ENCODE assay signal across 8 mouse cellular contexts in the genomic region with DNA sequence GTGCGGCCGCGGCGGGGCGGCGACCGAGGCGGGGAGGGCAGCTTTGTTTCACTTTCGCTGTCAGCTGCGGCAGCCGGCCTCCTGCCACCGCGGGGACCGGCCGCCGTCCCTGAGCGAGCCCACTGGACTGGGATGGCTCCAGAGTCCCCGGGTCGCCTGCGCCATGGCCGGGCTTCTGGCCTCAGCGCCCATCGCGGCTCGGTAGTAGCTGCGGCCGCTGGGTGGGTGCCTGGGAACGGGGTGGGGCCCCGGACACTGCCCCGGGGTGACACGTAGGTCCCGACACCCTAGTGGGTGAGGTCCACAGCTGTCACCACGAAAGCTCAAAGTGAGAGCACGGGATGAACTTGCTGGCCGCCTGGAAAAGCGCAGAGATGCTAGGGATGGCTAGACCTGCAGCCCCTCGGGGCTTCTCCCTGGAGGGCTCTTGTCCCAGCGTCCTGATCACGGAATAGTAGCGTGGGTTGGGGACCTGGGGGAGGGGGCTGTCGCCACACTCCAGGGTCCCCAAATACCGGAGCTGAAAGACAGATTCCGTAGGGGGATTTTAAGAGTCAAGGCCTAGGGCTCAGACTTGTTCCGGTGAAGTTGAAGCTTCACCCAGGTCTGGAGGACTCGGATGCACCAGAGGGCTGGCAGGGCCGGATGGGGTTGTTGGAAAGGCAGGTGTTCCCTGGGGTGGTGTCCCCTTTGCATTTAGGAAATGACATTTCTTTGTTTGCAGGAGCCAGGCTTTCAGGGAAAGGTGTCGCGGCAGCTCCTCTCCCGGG. TPM values are rescaled to one million over a fixed set of nuclear protein-coding genes. Genes with fewer than 3 reads are reported as not detected.
DNase-seq lines count a peak whose midpoint lies in the region; ATAC-seq and TF ChIP-seq lines count a peak whose summit lies in the region.

No protein-coding gene starts in this region.

- DNase-seq in layer of hippocampus, postnatal 10 days (ENCODE audit: low spot score in 2 of 2): peak; percentile 53 to 59
- DNase-seq in layer of hippocampus, adult 8-10 months (ENCODE audit: low spot score in 2 of 2): no peak
- DNase-seq in MEL-GATA-1-ER (ENCODE audit: extremely low read depth, low read depth): peak; percentile 30
- peak; percentile 60 to 78 for DNase-seq in heart, adult 9 months (ENCODE audit: low spot score in 2 of 2)
- peak; percentile 46 to 53 for DNase-seq in thymus, postnatal 10 days (ENCODE audit: low spot score in 2 of 2)

- peak overlapping the region; percentile 97 for H3K27ac ChIP-seq in cortical plate, adult 2 months (ENCODE audit: insufficient read depth, low read length)
- H3K27ac ChIP-seq in kidney, embryonic 16.5 days (ENCODE audit: low read length): peak overlapping the region; percentile 92
- H3K27ac ChIP-seq in midbrain, embryonic 13.5 days: peak overlapping the region; percentile 90

- peak overlapping the region; percentile 83 for H3K9ac ChIP-seq in kidney, embryonic 16.5 days (replicated peaks; ENCODE audit: low read length)
- peak overlapping the region; percentile 97 for H3K9ac ChIP-seq in midbrain, embryonic 13.5 days (replicated peaks)

- H3K4me2 ChIP-seq in kidney, embryonic 16.5 days (replicated peaks; ENCODE audit: low read depth, low read length): peak overlapping the region; percentile 86
- H3K4me2 ChIP-seq in midbrain, embryonic 13.5 days (replicated peaks): peak overlapping the region; percentile 93

- H3K4me3 ChIP-seq in cortical plate, adult 2 months (ENCODE audit: insufficient read depth, low read length): peak overlapping the region; percentile 99
- peak overlapping the region; percentile 79 for H3K4me3 ChIP-seq in kidney, embryonic 16.5 days (ENCODE audit: low read length)
- H3K4me3 ChIP-seq in midbrain, embryonic 13.5 days (replicated peaks): peak overlapping the region; percentile 83

- no peak for TF ChIP-seq CTCF in cortical plate, adult 2 months (IDR thresholded peaks at IDR 0.05; ENCODE audit: extremely low read depth, insufficient read depth, low read length)

- no peaks in the 10 kb centered on the region for H3K27me3 ChIP-seq in kidney, embryonic 16.5 days (ENCODE audit: insufficient read depth, low read length)
- H3K27me3 ChIP-seq in midbrain, embryonic 13.5 days: no peaks in the 10 kb centered on the region

- no peaks in the 10 kb centered on the region for H3K9me3 ChIP-seq in kidney, embryonic 16.5 days (ENCODE audit: low read length)
- H3K9me3 ChIP-seq in midbrain, embryonic 13.5 days: no peaks in the 10 kb centered on the region

- H3K36me3 ChIP-seq in kidney, embryonic 16.5 days (ENCODE audit: insufficient read depth, low read length): no peaks in the 10 kb centered on the region
- H3K36me3 ChIP-seq in midbrain, embryonic 13.5 days: no peaks in the 10 kb centered on the region

- ATAC-seq in kidney, embryonic 16.5 days (ENCODE audit: low FRiP score, low TSS enrichment): peak; percentile 13; the same call in 1 of the 2 replicates
- ATAC-seq in midbrain, embryonic 13.5 days: peak; percentile 78

- under 1% methylated on average over 48 of the region's 49 CpGs for WGBS in kidney, embryonic 16.5 days
- WGBS in midbrain, embryonic 13.5 days: under 1% methylated on average over 49 of the region's 49 CpGs

- no peak for TF ChIP-seq POLR2A in cortical plate, adult 2 months (IDR thresholded peaks at IDR 0.05; ENCODE audit: extremely low read depth, insufficient read depth, low read length)

- H3K4me1 ChIP-seq in cortical plate, adult 2 months (ENCODE audit: control insufficient read depth, insufficient read depth, low read length): peaks cover 24% of the 10 kb centered on the region
- H3K4me1 ChIP-seq in kidney, embryonic 16.5 days (ENCODE audit: insufficient read depth, low read length): peaks cover 60% of the 10 kb centered on the region
- H3K4me1 ChIP-seq in midbrain, embryonic 13.5 days (replicated peaks): peaks cover 59% of the 10 kb centered on the region

RNA-seq across cellular contexts. Expression of a gene that starts 0.6 kb away (rescaled TPM):
- 100 to 1,000 TPM; 437 to 454 TPM for total RNA-seq in layer of hippocampus, postnatal 10 days (2021)
- 100 to 1,000 TPM; 228 to 259 (median 247) TPM for total RNA-seq in layer of hippocampus, adult 8-10 months (2022)
- 414 and 428 TPM in 2 replicates for polyA plus RNA-seq in cortical plate, adult 2 months (2012; rRNA removed)
- 45.7 and 69.7 TPM in 2 replicates for polyA plus RNA-seq in kidney, embryonic 16.5 days (2015; fragmentation: Nextera tagmentation; extraction: Ambion mirVana)
- polyA plus RNA-seq in midbrain, embryonic 13.5 days (2015; fragmentation: Nextera tagmentation; extraction: Ambion mirVana): 138 and 159 TPM in 2 replicates

RNA-seq across cellular contexts. Expression of a gene that starts 31.2 kb away (rescaled TPM):
- total RNA-seq in layer of hippocampus, postnatal 10 days (2021): 10 to 100 TPM; 17.7 to 25.1 TPM
- 10 to 100 TPM; 12.2 to 18.4 (median 16.2) TPM for total RNA-seq in layer of hippocampus, adult 8-10 months (2022)
- polyA plus RNA-seq in cortical plate, adult 2 months (2012; rRNA removed): 16.8 and 18.5 TPM in 2 replicates
- polyA plus RNA-seq in kidney, embryonic 16.5 days (2015; fragmentation: Nextera tagmentation; extraction: Ambion mirVana): 114 and 128 TPM in 2 replicates
- polyA plus RNA-seq in midbrain, embryonic 13.5 days (2015; fragmentation: Nextera tagmentation; extraction: Ambion mirVana): 44.6 and 47.8 TPM in 2 replicates

RNA-seq across cellular contexts. Expression of a gene that starts 38.8 kb away (rescaled TPM):
- 1 to 10 TPM; 2.4 to 4.2 TPM for total RNA-seq in layer of hippocampus, postnatal 10 days (2021)
- 1 to 10 TPM; 2.1 to 4.8 (median 3.0) TPM for total RNA-seq in layer of hippocampus, adult 8-10 months (2022)
- 2.1 and 2.9 TPM in 2 replicates for polyA plus RNA-seq in cortical plate, adult 2 months (2012; rRNA removed)
- 14.6 and 17.1 TPM in 2 replicates for polyA plus RNA-seq in kidney, embryonic 16.5 days (2015; fragmentation: Nextera tagmentation; extraction: Ambion mirVana)
- polyA plus RNA-seq in midbrain, embryonic 13.5 days (2015; fragmentation: Nextera tagmentation; extraction: Ambion mirVana): 2.3 TPM in 2 replicates

RNA-seq across cellular contexts. Expression of a gene that starts 56.1 kb away (rescaled TPM):
- total RNA-seq in layer of hippocampus, postnatal 10 days (2021): 10 to 100 TPM; 33.1 to 34.6 TPM
- 10 to 100 TPM; 35.3 to 43.5 (median 40.3) TPM for total RNA-seq in layer of hippocampus, adult 8-10 months (2022)
- 9.1 TPM in 2 replicates for polyA plus RNA-seq in cortical plate, adult 2 months (2012; rRNA removed)
- polyA plus RNA-seq in kidney, embryonic 16.5 days (2015; fragmentation: Nextera tagmentation; extraction: Ambion mirVana): 0.37 and 0.78 TPM in 2 replicates
- 5.1 and 6.9 TPM in 2 replicates for polyA plus RNA-seq in midbrain, embryonic 13.5 days (2015; fragmentation: Nextera tagmentation; extraction: Ambion mirVana)

Comparison
In these comparisons a context has a peak if more than half of its experiments do, and no peak if none do; other contexts are left out.
1. DNase-seq: peak in layer of hippocampus, postnatal 10 days (2 of 2), MEL-GATA-1-ER (single experiment), heart, adult 9 months (2 of 2) and thymus, postnatal 10 days (2 of 2); none in layer of hippocampus, adult 8-10 months (0 of 2).
2. Peak in every context shown above with its lines, with median percentiles within 50 percentile points of each other: H3K27ac ChIP-seq and H3K4me3 ChIP-seq.